Mouse (Mus musculus): ENCODE measurements at regions not wholly inside any gene's neighbourhood (a gene's known extent, or its start where the extent isn't known, plus 50 kb on each side); places are given as distances from the start of the nearest gene placed in this dataset.

DNA sequence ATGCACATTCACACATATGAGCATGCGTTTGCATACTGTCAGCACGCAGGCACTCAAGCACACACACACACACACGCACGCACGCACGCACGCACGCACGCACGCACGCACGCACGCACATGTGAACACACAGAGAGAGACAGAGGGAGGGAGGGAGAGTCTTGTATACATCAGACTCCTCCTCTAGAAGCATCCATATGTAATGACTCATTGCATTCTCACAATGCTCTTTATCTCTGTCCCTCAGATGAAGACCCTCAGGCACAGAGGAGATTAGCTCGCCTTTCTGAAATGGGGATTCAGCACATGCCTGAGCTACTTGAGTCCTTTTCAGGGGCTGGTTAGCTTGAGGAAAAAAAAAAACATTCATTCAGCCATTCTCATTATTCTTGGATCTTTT lies 79.6 kb upstream of the 1700025G04Rik start:
- 0 out of 2 replicates have a peak overlapping the region, but pooled peaks have one; percentile 38 for H3K27ac ChIP-seq (ENCODE audit: low read depth, low read length)
- 0 out of 2 replicates have a peak overlapping the region, but pooled peaks have one; percentile 33 for H3K9ac ChIP-seq (replicated peaks; ENCODE audit: low read length, poor library complexity, severe bottlenecking)
- peak overlapping the region; percentile 20; the same call in 1 of the 2 replicates for H3K4me2 ChIP-seq (ENCODE audit: low read depth, low read length, poor library complexity, severe bottlenecking)
- peak; percentile 61; the same call in 1 of the 2 replicates for ATAC-seq (ENCODE audit: low FRiP score)
- no peaks in the 10 kb centered on the region for H3K27me3 ChIP-seq (ENCODE audit: insufficient read depth, low read length)
- WGBS: 58% methylated on average over 14 of the region's 14 CpGs
- no peak overlapping the region for H3K4me3 ChIP-seq (ENCODE audit: low read depth, low read length)
- no peak for TF ChIP-seq CTCF (IDR thresholded peaks at IDR 0.05)
- DNase-seq (ENCODE audit: low spot score): no peak
- no peaks in the 10 kb centered on the region for H3K9me3 ChIP-seq (ENCODE audit: low read length)
- no peaks in the 10 kb centered on the region for H3K36me3 ChIP-seq (ENCODE audit: insufficient read depth, low read length)
- H3K4me1 ChIP-seq (ENCODE audit: insufficient read depth, low read length): no peaks in the 10 kb centered on the region

DNA sequence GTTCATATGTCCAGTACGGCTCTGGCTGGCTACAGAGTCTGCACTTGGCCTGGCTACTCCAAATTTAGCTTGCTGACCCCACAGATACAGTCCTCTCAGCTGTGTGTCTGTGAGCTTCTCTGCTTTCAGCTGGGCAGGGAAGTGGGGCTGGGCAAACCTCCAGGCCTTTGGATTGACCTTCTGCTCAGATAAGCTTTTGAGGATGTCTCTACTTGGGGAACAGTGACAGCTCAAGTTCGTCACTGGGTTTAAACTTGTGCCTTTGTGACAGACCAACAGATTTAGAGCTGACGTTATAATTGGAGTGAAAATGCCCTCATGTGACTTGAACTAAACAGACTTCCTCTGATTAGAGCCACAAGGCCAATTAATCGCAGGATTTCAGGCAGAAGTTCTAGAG lies 78.4 kb upstream of the 1700025G04Rik start:
- ATAC-seq (ENCODE audit: low FRiP score) (no peak), DNase-seq (ENCODE audit: low spot score) (peak; percentile 76)
- WGBS: 48% methylated on average over 4 of the region's 4 CpGs
- H3K4me1 ChIP-seq (ENCODE audit: insufficient read depth, low read length): no peaks in the 10 kb centered on the region
- H3K27me3 ChIP-seq (ENCODE audit: insufficient read depth, low read length): no peaks in the 10 kb centered on the region
- no peaks in the 10 kb centered on the region for H3K9me3 ChIP-seq (ENCODE audit: low read length)
- no peak overlapping the region for H3K9ac ChIP-seq (replicated peaks; ENCODE audit: low read length, poor library complexity, severe bottlenecking)
- H3K4me3 ChIP-seq (ENCODE audit: low read depth, low read length): no peak overlapping the region
- H3K36me3 ChIP-seq (ENCODE audit: insufficient read depth, low read length): no peaks in the 10 kb centered on the region
- H3K4me2 ChIP-seq (ENCODE audit: low read depth, low read length, poor library complexity, severe bottlenecking): no peak overlapping the region
- TF ChIP-seq CTCF (IDR thresholded peaks at IDR 0.05): no peak
- no peak overlapping the region for H3K27ac ChIP-seq (ENCODE audit: low read depth, low read length)

DNA sequence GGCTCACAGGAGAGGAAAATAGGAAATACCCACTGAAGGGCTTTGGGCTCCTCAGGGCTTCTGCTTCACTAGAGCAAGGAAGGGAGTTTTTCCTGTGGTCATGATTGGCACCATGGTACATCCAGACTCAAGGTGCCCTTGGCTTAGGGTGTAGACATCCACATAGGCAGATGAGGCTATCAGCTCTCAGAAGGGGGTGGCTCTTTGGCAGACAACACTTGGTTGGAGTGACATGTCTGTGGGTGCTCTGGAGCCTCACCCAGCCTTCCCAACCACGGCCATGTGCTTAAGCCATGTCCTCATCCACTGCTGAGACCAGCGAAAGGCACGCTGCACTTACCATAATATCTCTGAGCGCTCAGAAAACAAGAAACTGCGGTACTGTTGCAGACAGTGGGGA lies 77.8 kb upstream of the 1700025G04Rik start:
- Histone ChIP-seq H3K4me2 (ENCODE audit: low read depth, low read length, poor library complexity, severe bottlenecking) (no peak overlapping the region), H3K27ac (ENCODE audit: low read depth, low read length) (no peak overlapping the region), H3K9me3 (ENCODE audit: low read length) (no peaks in the 10 kb centered on the region), H3K9ac (replicated peaks; ENCODE audit: low read length, poor library complexity, severe bottlenecking) (no peak overlapping the region), H3K36me3 (ENCODE audit: insufficient read depth, low read length) (no peaks in the 10 kb centered on the region), H3K4me3 (ENCODE audit: low read depth, low read length) (no peak overlapping the region), H3K27me3 (ENCODE audit: insufficient read depth, low read length) (no peaks in the 10 kb centered on the region), H3K4me1 (ENCODE audit: insufficient read depth, low read length) (no peaks in the 10 kb centered on the region)
- WGBS: 83% methylated on average over 5 of the region's 5 CpGs
- DNase-seq (ENCODE audit: low spot score) (no peak), ATAC-seq (ENCODE audit: low FRiP score) (no peak)
- TF ChIP-seq CTCF (IDR thresholded peaks at IDR 0.05): no peak

DNA sequence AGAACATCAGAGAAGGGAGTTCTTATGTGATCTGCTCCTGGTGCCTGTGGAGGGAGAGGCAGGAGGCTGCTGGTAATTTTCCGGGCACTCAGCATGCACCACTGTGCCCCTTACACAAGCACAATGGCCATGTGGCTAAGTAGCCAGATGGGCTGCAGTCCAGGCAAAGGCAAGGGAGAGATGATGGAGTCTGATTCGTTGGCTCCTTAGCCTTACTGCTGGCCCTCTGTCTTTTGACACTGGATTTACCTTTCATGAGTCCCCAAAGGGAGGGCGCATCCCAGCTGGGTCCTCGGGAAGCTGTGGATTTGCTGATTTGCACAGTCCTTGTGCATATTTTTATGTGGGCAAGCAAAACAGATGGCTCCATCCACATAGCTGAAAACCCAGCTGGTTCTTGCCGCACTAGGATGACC lies 75.6 kb upstream of the 1700025G04Rik start:
- Histone ChIP-seq H3K27me3 (ENCODE audit: insufficient read depth, low read length) (no peaks in the 10 kb centered on the region), H3K4me1 (ENCODE audit: insufficient read depth, low read length) (no peaks in the 10 kb centered on the region), H3K9ac (replicated peaks; ENCODE audit: low read length, poor library complexity, severe bottlenecking) (no peak overlapping the region), H3K4me3 (ENCODE audit: low read depth, low read length) (no peak overlapping the region), H3K4me2 (ENCODE audit: low read depth, low read length, poor library complexity, severe bottlenecking) (no peak overlapping the region), H3K27ac (ENCODE audit: low read depth, low read length) (peak overlapping the region; percentile 8; the same call in 1 of the 2 replicates), H3K36me3 (ENCODE audit: insufficient read depth, low read length) (no peaks in the 10 kb centered on the region), H3K9me3 (ENCODE audit: low read length) (no peaks in the 10 kb centered on the region)
- TF ChIP-seq CTCF (IDR thresholded peaks at IDR 0.05): no peak
- ATAC-seq (ENCODE audit: low FRiP score): peak; percentile 74
- peak; percentile 92 for DNase-seq (ENCODE audit: low spot score)
- 21% methylated on average over 5 of the region's 5 CpGs for WGBS

DNA sequence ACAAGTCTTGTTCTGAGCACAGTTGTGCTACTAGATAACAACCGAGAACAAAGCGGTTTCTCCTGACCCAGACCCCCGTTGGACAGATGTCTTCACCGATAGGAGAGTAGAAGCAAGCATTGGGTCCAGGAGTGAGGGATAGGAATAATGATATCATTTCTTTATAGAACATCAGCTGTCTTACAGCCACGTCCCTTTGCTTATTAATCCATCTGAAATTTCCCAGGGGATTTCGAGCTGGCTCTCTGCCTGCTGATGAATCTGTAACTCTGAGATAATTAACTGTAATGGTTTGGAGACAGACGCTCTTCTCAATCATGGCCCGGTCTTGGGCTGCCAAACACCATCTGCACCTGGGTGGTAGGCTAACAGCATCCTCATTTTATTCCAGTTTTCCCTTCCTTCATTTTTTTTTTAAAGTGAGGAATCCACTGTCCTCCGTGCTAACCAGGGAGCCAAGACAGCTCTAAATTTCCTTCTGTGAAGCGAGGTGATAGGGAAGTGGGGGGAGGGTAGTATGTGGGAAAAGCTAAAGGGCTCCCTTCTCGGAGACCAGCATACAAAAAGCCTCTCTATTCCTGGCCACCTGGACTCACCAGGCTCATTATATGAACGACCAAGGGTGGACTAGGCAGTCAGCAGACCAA lies 75.0 kb upstream of the 1700025G04Rik start:
- DNase-seq (ENCODE audit: low spot score) (peak; percentile 87), ATAC-seq (ENCODE audit: low FRiP score) (peak; percentile 31)
- TF ChIP-seq CTCF (IDR thresholded peaks at IDR 0.05): no peak
- Histone ChIP-seq H3K9me3 (ENCODE audit: low read length) (no peaks in the 10 kb centered on the region), H3K4me2 (ENCODE audit: low read depth, low read length, poor library complexity, severe bottlenecking) (no peak overlapping the region), H3K27me3 (ENCODE audit: insufficient read depth, low read length) (no peaks in the 10 kb centered on the region), H3K4me1 (ENCODE audit: insufficient read depth, low read length) (no peaks in the 10 kb centered on the region), H3K9ac (replicated peaks; ENCODE audit: low read length, poor library complexity, severe bottlenecking) (no peak overlapping the region), H3K36me3 (ENCODE audit: insufficient read depth, low read length) (no peaks in the 10 kb centered on the region), H3K4me3 (ENCODE audit: low read depth, low read length) (no peak overlapping the region), H3K27ac (ENCODE audit: low read depth, low read length) (peak overlapping the region; percentile 8; the same call in 1 of the 2 replicates)
- WGBS: 22% methylated on average over 12 of the region's 12 CpGs

DNA sequence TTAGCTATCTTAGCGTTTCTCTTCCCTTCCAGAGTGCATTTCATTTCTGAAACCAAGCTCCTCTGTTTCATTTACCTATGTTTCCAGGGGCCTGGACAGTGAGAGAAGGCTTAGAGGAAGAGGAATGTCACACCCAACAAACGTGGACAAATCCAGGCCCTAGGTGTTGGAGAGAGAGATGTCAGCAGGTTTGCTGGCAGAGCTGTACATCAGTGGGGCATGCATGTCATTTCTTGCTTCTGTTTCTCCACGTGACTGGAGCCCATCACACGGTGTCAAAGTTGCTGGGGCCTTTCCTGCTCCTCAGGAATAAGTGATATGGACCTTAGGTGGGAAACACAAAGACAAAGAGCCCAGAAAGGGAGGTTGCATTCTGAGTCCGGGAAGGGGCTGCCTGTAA lies 74.3 kb upstream of the 1700025G04Rik start:
- 75% methylated on average over 5 of the region's 5 CpGs for WGBS
- Histone ChIP-seq H3K4me2 (ENCODE audit: low read depth, low read length, poor library complexity, severe bottlenecking) (no peak overlapping the region), H3K27ac (ENCODE audit: low read depth, low read length) (no peak overlapping the region; the same call in 1 of the 2 replicates), H3K9me3 (ENCODE audit: low read length) (no peaks in the 10 kb centered on the region), H3K36me3 (ENCODE audit: insufficient read depth, low read length) (no peaks in the 10 kb centered on the region), H3K4me3 (ENCODE audit: low read depth, low read length) (no peak overlapping the region), H3K9ac (replicated peaks; ENCODE audit: low read length, poor library complexity, severe bottlenecking) (no peak overlapping the region), H3K27me3 (ENCODE audit: insufficient read depth, low read length) (no peaks in the 10 kb centered on the region), H3K4me1 (ENCODE audit: insufficient read depth, low read length) (no peaks in the 10 kb centered on the region)
- ATAC-seq (ENCODE audit: low FRiP score): no peak
- DNase-seq (ENCODE audit: low spot score): no peak
- no peak for TF ChIP-seq CTCF (IDR thresholded peaks at IDR 0.05)
